Mouse (Mus musculus) testis, adult 2 months (tissue): ENCODE data around the gene Olfr805.

Experiments
- CTCF ChIP-seq: fragments of 200-500 bp; IDR thresholded peaks from 2 replicates; pipeline ENCODE4 v1.5.1; 2012; ENCODE audit warnings: low read depth, mild to moderate bottlenecking, inconsistent platforms, low read length, moderate library complexity; ENCODE audit not compliant: control insufficient read depth, insufficient read depth, insufficient replicate concordance
- POLR2A ChIP-seq: fragments of 200-500 bp; IDR thresholded peaks from 2 replicates; pipeline ENCODE4 v1.6.1; 2012; ENCODE audit warnings: low read depth, mild to moderate bottlenecking, inconsistent platforms, low read length, moderate library complexity; ENCODE audit not compliant: control insufficient read depth

DNA sequence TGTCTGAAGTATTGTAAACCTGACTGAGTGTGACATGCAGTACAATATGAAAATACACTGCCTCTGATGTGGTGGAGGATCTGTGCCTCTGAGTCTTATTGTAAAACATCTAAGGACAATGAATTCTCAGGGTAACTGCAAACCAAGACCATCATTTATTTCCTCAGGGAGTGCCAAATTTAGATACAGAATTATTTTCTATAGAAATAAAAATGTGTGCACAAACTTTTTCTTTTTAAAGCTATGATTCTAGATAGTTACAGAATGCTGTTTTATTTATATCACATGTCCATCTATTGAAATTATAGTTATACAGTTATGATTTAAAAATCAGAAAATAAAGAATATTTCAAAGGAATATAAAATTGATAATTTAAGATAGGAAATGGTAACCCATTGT is 12.6 kb upstream of the Olfr805 start, which contains the start of gene Olfr806:
- TF ChIP-seq CTCF (no peak), POLR2A (no peak)
